Mouse (Mus musculus) brain, embryonic 14.5 days (tissue): ENCODE measurements at regions not wholly inside any gene's neighbourhood (a gene's known extent, or its start where the extent isn't known, plus 50 kb on each side); places are given as distances from the start of the nearest gene placed in this dataset.
A peak's percentile ranks its signal among the peaks of the same experiment; 100 is the strongest.

Source experiments
- DNase-seq: peaks from one replicate; pipeline ENCODE4 v3.0.0-alpha.2; 2011; ENCODE audit warnings: low read depth
- CTCF ChIP-seq: fragments of 200-500 bp; IDR thresholded peaks from 2 replicates; pipeline ENCODE4 v1.5.1; 2012; ENCODE audit warnings: inconsistent platforms, mild to moderate bottlenecking, moderate library complexity, borderline replicate concordance; ENCODE audit not compliant: insufficient read depth, insufficient read length; ENCODE audit errors: extremely low read depth
- POLR2A ChIP-seq: fragments of 200-500 bp; IDR thresholded peaks from 2 replicates; pipeline ENCODE4 v1.6.1; 2012; ENCODE audit warnings: mild to moderate bottlenecking, inconsistent platforms, borderline replicate concordance; ENCODE audit not compliant: poor library complexity, insufficient read depth, insufficient read length, severe bottlenecking; ENCODE audit errors: extremely low read depth

DNA sequence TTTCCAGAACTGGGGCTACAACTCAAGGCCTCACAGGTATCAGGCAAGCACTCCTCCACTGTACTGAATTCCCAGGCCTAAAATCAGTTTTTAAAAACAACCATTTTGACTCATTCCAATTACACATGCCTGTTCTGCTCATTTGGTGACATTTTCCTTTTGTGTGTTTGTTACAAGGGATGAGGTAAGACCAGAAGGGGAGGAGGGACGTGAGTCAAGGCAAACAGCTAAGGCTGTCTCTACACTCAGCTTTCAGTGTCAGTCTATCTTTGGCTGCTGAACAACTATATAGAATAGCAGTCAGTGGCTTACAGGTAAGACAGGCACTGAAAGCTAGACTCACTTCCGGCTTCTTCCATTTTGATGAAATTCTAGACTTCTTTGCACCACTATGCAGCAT is 289.3 kb upstream of the Pkdcc start:
- TF ChIP-seq POLR2A (no peak), CTCF (no peak)
- DNase-seq: no peak

DNA sequence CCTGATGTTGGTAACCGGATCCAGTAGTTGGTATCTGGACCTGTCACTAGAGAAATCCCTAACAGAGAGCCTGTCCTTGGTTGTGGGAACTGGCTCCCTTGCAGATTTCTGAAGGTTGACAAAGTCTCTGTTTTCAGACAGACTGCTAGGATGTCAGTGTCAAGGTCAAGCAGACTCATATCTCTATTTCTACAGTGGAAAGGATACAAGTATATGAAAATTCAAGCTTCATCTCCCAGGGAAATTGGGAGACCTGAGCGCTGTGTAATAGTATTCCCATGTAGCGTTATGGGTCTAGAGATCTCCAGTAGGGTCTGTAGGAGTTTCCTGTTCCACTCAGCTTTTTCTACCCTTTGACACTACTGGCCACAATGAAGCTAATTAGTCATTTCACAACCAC is 287.4 kb upstream of the Pkdcc start:
- no peak for DNase-seq
- TF ChIP-seq CTCF: no peak
- TF ChIP-seq POLR2A: no peak

DNA sequence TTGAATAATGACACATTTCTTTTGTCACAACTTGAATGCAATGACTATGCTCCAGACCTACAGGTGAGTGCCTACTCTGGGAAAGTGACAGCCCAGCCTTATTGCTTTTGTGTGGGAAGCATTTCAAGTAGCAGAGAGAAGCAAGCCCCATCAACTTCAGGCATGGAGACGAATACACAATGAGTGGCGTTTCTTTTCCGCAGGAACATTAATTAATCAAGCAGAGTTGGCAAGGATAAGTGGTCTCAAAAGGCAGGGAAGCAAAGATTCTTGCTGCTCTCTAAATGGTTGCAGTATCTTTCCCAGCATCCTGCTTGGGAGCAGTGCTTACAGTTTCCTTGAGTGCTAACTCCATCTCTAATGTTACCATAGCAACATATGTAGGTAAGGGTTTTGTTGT is 285.6 kb upstream of the Pkdcc start:
- TF ChIP-seq CTCF: no peak
- no peak for TF ChIP-seq POLR2A
- peak; percentile 84 for DNase-seq

DNA sequence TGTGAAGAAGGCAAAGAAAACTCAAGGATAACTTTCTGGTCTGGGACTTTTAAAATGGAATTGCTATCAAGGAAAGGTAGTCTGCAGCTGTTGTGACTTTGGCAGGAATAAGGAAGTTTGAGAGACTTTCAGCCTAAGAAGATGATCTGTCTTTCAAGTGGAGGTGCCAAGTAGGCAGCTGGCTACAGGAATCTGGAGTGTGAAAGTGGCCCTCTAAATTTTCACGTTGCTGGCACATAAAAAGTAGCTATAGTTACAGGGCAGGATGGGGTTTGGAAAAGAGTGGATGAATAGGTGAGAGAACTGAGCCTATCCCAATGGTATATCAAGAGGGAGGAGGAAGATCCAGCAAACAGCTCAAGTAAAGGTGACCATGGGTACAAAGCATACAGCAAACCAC is 284.4 kb upstream of the Pkdcc start:
- DNase-seq: no peak
- TF ChIP-seq POLR2A: no peak
- no peak for TF ChIP-seq CTCF

DNA sequence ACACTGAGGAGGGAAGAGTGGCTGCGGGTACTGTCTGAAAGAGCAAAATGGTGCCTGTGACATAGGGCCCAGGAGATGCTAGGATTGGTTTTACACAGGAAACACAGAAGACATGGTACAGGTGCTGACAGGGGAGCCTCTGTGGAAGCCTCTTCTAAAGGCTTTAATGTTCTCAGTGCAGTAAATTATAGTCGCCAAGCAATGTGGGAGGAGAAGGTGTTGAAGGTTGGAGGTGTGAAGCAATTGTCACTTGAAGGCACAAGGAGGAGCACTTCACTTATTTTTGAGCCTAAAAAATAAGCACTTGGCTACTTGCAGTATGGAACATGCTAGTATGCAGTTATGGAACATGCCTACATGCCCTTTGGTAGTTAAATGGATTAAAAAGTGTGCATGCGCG is 283.6 kb upstream of the Pkdcc start:
- no peak for TF ChIP-seq POLR2A
- no peak for TF ChIP-seq CTCF
- no peak for DNase-seq

DNA sequence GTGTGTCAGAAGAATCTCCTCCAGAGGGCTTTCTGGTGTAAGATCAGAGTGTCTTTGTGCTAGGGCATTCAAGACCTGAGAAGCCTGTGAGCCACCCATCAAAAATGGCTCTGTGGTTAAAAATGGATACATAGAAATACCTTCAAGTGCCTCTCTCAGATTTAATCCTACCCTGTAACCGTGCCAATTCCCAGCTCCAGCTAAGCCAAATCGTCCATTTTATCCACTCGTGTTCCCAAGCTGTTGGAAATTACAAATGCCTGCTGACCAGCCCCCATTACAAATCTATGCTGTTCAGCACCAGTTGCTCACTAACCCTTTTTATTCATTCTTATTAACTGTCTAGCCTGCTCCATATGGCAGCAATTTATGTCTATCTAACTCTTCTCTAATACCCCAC is 278.3 kb upstream of the Pkdcc start:
- no peak for TF ChIP-seq POLR2A
- TF ChIP-seq CTCF: no peak

DNA sequence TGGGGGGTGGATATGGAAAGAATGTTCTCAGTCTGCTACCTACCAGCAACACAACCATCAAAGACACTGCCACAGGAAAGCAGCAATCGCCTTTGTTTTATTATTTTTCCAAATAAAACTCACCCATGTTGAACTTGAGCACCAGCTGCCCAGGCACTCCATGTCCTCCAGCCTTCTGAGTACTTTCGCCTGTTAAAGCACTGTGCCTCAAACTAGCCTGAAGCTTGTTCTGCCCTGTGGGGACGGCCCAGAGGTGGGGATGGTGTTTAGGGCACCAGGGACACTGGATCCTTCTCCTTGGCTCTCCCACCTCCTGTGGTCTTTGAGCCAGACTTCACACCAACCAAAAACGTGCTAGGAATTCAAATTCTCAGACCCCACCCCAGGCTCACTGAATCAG is 269.0 kb upstream of the Pkdcc start:
- TF ChIP-seq POLR2A: no peak
- no peak for TF ChIP-seq CTCF

More for the DNA sequence above, 278.3 kb upstream of the Pkdcc start:
- peak; percentile 31 for DNase-seq

DNA sequence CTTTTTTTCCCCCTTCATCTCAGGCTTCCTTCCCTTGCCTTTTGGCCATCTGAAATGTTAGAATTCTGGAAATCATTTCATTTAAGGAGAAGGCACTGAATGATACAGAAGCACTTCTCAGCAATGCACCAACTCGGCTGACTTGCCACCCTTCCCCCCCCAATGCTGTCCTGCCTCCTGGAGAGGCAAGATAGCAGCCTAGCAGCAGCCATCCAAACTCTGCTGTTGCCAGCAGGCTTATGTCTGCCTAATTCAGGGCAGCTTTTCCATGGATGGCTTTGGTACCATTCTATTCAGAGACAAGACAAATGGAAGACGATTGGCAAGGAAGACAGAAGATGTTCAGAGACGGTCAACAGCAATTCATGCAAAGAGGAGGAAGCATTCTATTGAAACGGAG is 265.3 kb upstream of the Pkdcc start:
- TF ChIP-seq CTCF: no peak
- TF ChIP-seq POLR2A: no peak
- DNase-seq: peak; percentile 25

More for the DNA sequence above, 269.0 kb upstream of the Pkdcc start:
- no peak for DNase-seq

DNA sequence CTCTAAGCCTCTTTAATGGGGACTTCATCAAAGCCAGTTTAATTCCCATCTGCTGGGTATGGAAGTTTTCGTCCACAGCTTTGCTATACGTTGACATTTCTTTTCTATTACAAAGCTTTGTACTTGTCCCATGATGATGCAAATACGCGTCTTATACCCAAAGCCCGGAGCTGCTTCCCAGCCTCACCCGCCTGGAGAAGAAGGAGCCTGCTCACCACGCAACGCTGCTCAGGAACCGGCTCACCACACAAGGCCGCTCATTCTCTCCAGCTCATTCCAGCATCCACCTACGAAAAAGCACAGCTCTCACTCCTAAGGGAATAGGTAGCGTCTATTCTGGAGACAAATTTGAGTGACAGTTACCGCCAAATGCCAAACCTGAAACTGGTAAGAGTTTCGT is 264.8 kb upstream of the Pkdcc start:
- TF ChIP-seq CTCF (no peak), POLR2A (no peak)
- DNase-seq: no peak

DNA sequence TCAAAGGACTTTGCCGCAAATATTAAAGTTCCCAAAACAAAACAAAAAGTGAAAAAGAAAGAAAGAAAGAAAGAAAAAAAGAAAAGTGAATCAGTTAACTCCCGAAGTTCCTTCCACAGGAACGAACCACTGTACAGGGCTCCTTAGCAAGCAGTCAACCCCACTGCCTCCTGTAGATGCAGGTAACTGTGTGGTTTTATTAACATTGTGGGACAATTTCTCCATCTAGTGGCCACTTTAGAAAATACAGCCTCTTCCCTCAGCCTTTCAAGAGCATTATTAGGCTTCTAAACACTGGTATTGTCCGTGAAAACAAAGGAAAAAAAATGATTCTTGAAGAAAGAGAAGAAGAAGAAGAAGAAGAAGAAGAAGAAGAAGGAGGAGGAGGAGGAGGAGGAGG is 257.7 kb upstream of the Pkdcc start:
- TF ChIP-seq POLR2A: no peak
- TF ChIP-seq CTCF: peak; percentile 51; the same call in 1 of the 2 replicates
- DNase-seq: peak; percentile 90

DNA sequence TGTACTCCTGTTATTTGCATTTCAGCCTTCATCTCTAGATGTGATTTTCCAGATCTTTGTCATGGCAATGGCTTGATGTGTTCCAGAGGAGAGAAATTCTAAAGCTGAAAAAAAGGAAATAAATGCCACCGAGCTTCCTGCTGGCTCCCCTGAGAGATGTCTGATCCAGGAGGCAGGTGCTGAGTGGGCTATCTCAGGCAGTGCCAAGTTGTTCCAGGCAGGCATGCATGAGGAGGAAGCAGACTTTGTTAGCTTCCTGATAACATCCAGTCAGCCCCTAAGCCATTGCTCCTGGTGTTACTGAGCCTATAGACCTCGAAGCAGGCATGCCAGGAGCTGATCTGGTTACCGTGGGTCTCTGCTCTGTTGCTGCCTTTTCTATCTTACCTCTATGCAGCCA is 251.7 kb upstream of the Pkdcc start:
- TF ChIP-seq POLR2A: no peak
- DNase-seq: no peak

DNA sequence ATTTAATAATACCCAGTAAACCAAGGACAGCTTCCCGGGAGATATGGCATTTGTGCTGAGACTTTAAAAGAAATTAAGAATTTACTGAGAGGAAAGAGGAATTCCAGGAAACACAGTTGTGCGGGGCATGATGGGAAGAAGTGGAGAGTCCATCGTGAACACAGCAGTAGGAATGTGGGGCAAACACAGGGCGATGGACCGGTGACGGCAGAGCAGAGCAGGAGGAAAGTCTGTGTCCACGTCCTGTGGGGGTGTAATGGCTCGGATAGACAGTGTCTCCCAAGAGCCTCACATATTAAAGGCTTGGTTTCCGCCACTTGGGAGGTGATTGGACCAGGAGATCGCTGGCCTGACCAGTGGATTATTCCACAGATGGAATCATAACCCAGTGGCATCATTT is 215.4 kb upstream of the Pkdcc start:
- TF ChIP-seq POLR2A: no peak
- TF ChIP-seq CTCF: no peak
- no peak for DNase-seq

DNA sequence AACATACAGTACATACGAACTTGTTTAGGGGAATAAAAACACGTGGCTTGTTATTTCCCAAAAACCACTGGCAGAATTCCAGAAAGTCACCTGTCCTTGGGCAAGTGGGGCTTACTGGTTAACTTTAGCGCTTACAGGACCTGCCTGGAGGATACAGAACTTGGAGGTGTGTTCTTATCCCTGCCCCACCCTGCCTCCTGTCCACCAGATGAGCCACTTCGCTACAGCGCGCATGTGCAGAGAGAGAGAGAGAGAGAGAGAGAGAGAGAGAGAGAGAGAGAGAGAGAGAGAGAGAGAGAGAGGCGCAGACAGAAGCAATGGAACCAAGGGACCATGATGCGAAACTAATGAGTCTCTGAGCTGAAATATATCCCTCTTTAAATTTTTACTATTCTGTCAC is 214.7 kb upstream of the Pkdcc start:
- no peak for TF ChIP-seq POLR2A
- no peak for TF ChIP-seq CTCF
- no peak for DNase-seq

DNA sequence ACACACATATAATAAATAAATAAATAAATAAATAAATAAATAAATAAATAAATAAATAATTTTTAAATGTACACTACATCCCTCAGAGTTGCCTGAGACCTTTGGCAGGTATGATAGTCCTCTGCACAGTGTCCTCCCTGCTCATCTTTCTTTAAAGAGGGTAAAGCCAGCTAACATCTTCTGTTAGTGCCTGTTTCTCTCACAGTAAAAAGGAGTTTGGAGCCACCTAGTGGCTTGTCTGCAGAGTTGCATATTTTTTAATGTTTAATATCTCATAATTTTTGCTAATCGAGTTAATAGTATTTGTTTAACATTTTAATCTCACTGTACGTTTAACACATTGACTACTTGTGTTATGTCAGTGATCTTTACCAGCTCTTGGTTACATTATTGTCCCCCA is 213.5 kb upstream of the Pkdcc start:
- DNase-seq: peak; percentile 74
- no peak for TF ChIP-seq POLR2A
- TF ChIP-seq CTCF: peak; percentile 55; the same call in 1 of the 2 replicates

DNA sequence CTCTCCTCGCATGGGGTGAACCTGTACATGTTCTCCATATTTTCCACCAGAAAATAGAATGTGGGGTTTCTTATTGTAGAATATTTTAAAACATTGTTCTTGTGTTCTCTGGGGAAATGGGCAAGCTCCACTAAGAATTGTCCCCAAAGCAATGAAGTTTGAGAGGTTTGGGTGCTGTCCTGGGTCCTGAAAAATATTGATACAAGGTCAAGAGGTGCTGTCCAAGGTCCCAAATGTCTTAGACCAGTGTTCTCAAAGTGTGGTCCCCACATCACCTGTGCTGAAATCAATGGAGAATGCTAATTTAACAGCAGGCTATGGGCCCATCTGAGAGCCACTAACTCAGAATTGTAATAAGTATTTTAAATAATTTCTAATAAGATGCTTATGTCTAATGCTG is 204.2 kb upstream of the Pkdcc start:
- DNase-seq: no peak
- TF ChIP-seq POLR2A (no peak), CTCF (no peak)
